Mouse (Mus musculus) liver, postnatal 0 days (tissue): ENCODE data around the gene Gm28035. TPM values are rescaled to one million over a fixed set of nuclear protein-coding genes. Genes with fewer than 3 reads are reported as not detected.

Experiments
- ATAC-seq: fragments of 200-750 bp; cut with Nextera tagmentation; 2 replicates; pipeline ENCODE4 v1.8.0; 2017; ENCODE audit warnings: mild to moderate bottlenecking, moderate library complexity
- DNase-seq: peaks from one replicate; pipeline ENCODE4 v3.0.0-alpha.2; 2016
- H3K27ac ChIP-seq: fragments of 300-500 bp; sonication (generic); 2 replicates; pipeline ENCODE4 v1.5.1; 2014; ENCODE audit warnings: antibody characterized with exemption, moderate library complexity, mild to moderate bottlenecking, low read depth
- H3K27me3 ChIP-seq: fragments of 300-500 bp; sonication (generic); 2 replicates; pipeline ENCODE4 v1.6.1; 2014; ENCODE audit warnings: low read length, control low read depth, mixed read lengths; ENCODE audit not compliant: insufficient read depth
- H3K36me3 ChIP-seq: fragments of 300-500 bp; sonication (generic); replicated peaks from 2 replicates; pipeline ENCODE4 v1.6.1; 2014; ENCODE audit warnings: mild to moderate bottlenecking, control low read depth, low read length, moderate library complexity, mixed read lengths; ENCODE audit not compliant: insufficient read depth
- H3K4me1 ChIP-seq: fragments of 300-500 bp; sonication (generic); 2 replicates; pipeline ENCODE4 v1.6.1; 2014; ENCODE audit warnings: antibody characterized with exemption, mild to moderate bottlenecking, control low read depth; ENCODE audit not compliant: insufficient read depth
- H3K4me2 ChIP-seq: fragments of 300-500 bp; sonication (generic); 2 replicates; pipeline ENCODE4 v1.6.1; 2014; ENCODE audit warnings: low read depth, mild to moderate bottlenecking, low read length, moderate library complexity, mixed read lengths
- H3K4me3 ChIP-seq: fragments of 300-500 bp; sonication (generic); 2 replicates; pipeline ENCODE4 v1.5.1; 2014; ENCODE audit warnings: low read depth, low read length
- H3K9ac ChIP-seq: fragments of 300-500 bp; sonication (generic); replicated peaks from 2 replicates; pipeline ENCODE4 v1.6.1; 2014; ENCODE audit warnings: mild to moderate bottlenecking, moderate library complexity
- H3K9me3 ChIP-seq: fragments of 300-500 bp; sonication (generic); 2 replicates; pipeline ENCODE4 v1.6.1; 2016; ENCODE audit warnings: mild to moderate bottlenecking, control low read depth, low read length, mixed read lengths
- CTCF ChIP-seq: sonication (generic); IDR thresholded peaks from 2 replicates; pipeline ENCODE4 v1.5.1; 2016; ENCODE audit warnings: antibody characterized with exemption, low read depth
- EP300 ChIP-seq: IDR thresholded peaks from 2 replicates; pipeline ENCODE4 v1.6.1; 2016; ENCODE audit warnings: antibody characterized with exemption, low read depth, mild to moderate bottlenecking
- WGBS: fragments of 180-500 bp; shearing (Covaris S2); extraction: QIAGEN DNeasy Blood & Tissue Kit; methylation state at CpG from one replicate; pipeline ENCODE4 v1.1.7; 2014; ENCODE audit not compliant: insufficient replicate concordance; 5-methylcytosine and 5-hydroxymethylcytosine counted together
- polyA plus RNA-seq: library from polyadenylated mRNA; unstranded; fragments of >200 nt; fragmentation: Nextera tagmentation; extraction: Ambion mirVana; gene quantifications from 2 replicates; pipeline ENCODE4 v1.2.1, GENCODE M21; 2015

The Gm28035 gene
- polyA plus RNA-seq, 1 experiment from 2014 or later, result 0.14 TPM

- Histone ChIP-seq H3K27me3 (no peaks in the 10 kb centered on the region), H3K9me3 (no peaks in the 10 kb centered on the region), H3K9ac (no peak overlapping the region), H3K36me3 (peaks cover 45% of the 10 kb centered on the region), H3K4me2 (no peak overlapping the region), H3K4me3 (no peak overlapping the region), H3K27ac (no peak overlapping the region), H3K4me1 (peaks cover 39% of the 10 kb centered on the region)
- 71% methylated on average over 4 of the region's 4 CpGs for WGBS
- DNase-seq (no peak), ATAC-seq (no peak)
- TF ChIP-seq CTCF (no peak), EP300 (no peak)
Observed at GRCm38 (mm10) chr2:30262840-30263441, 22.6 kb downstream of the Gm28035 start.

- no peak for TF ChIP-seq CTCF
- TF ChIP-seq EP300, result no peak
- Histone ChIP-seq H3K4me3 (no peak overlapping the region), H3K27ac (no peak overlapping the region; the same call in 1 of the 2 replicates), H3K4me2 (no peak overlapping the region), H3K4me1 (peaks cover 47% of the 10 kb centered on the region), H3K9me3 (no peaks in the 10 kb centered on the region), H3K36me3 (peaks cover 42% of the 10 kb centered on the region), H3K27me3 (no peaks in the 10 kb centered on the region), H3K9ac (no peak overlapping the region)
- DNase-seq (no peak), ATAC-seq (no peak)
- WGBS, result 86% methylated on average over 6 of the region's 6 CpGs
Observed at GRCm38 (mm10) chr2:30263811-30264210, 23.4 kb downstream of the Gm28035 start.

- 63% methylated on average over 7 of the region's 7 CpGs for WGBS
- H3K9ac ChIP-seq, result no peak overlapping the region; the same call in 1 of the 2 replicates
Observed at GRCm38 (mm10) chr2:30264671-30265519, 24.5 kb downstream of the Gm28035 start.

GRCm38 (mm10) chr2:30265767-30266253 lies 25.4 kb downstream of the Gm28035 start, which contains the start of gene Phyhd1:
Gene Phyhd1, plus strand, starts transcription at chr2:30266203.
- TF ChIP-seq EP300 (no peak), CTCF (no peak)
- no peaks in the 10 kb centered on the region for H3K27me3 ChIP-seq
- peaks cover 34% of the 10 kb centered on the region for H3K36me3 ChIP-seq
- DNase-seq (peak; percentile 39), ATAC-seq (peak; percentile 12)
- peak within 1 kb of the TSS; percentile 55 for H3K9ac ChIP-seq
- H3K4me1 ChIP-seq, result peaks cover 44% of the 10 kb centered on the region
- H3K27ac ChIP-seq, result peak within 1 kb of the TSS; percentile 91
- 57% methylated on average over 5 of the region's 5 CpGs for WGBS
- peak within 1 kb of the TSS; percentile 69 for H3K4me2 ChIP-seq
- no peaks in the 10 kb centered on the region for H3K9me3 ChIP-seq
- peak within 1 kb of the TSS; percentile 27 for H3K4me3 ChIP-seq

More at GRCm38 (mm10) chr2:30264671-30265519, 24.5 kb downstream of the Gm28035 start:
- no peak for ATAC-seq
- Histone ChIP-seq H3K4me1 (peaks cover 45% of the 10 kb centered on the region), H3K4me2 (no peak overlapping the region), H3K27ac (peak overlapping the region; percentile 91), H3K9me3 (no peaks in the 10 kb centered on the region), H3K36me3 (peaks cover 36% of the 10 kb centered on the region), H3K4me3 (no peak overlapping the region), H3K27me3 (no peaks in the 10 kb centered on the region)
- DNase-seq, result no peak
- TF ChIP-seq CTCF (no peak), EP300 (no peak)

GRCm38 (mm10) chr2:30266392-30266941 lies 26.1 kb downstream of the Gm28035 start:
- 36% methylated on average over 4 of the region's 4 CpGs for WGBS
- Histone ChIP-seq H3K27me3 (no peaks in the 10 kb centered on the region), H3K9me3 (no peaks in the 10 kb centered on the region), H3K4me3 (peak overlapping the region; percentile 27), H3K9ac (peak overlapping the region; percentile 55), H3K4me2 (peak overlapping the region; percentile 69), H3K4me1 (peaks cover 44% of the 10 kb centered on the region), H3K27ac (peak overlapping the region; percentile 91), H3K36me3 (peaks cover 30% of the 10 kb centered on the region)
- no peak for TF ChIP-seq CTCF
- TF ChIP-seq EP300, result no peak
- ATAC-seq, result peak; percentile 83
- peak; percentile 73 for DNase-seq

- peaks cover 20% of the 10 kb centered on the region for H3K36me3 ChIP-seq
- peak overlapping the region; percentile 69; the same call in 1 of the 2 replicates for H3K4me2 ChIP-seq
- no peak overlapping the region for H3K4me3 ChIP-seq
- H3K27ac ChIP-seq, result peak overlapping the region; percentile 91
- H3K27me3 ChIP-seq, result no peaks in the 10 kb centered on the region
- TF ChIP-seq EP300 (no peak), CTCF (no peak)
- H3K4me1 ChIP-seq, result peaks cover 44% of the 10 kb centered on the region
- WGBS, result 87% methylated on average over 2 of the region's 2 CpGs
- ATAC-seq, result no peak
- no peak overlapping the region; the same call in 1 of the 2 replicates for H3K9ac ChIP-seq
- no peak for DNase-seq
- no peaks in the 10 kb centered on the region for H3K9me3 ChIP-seq
Observed at GRCm38 (mm10) chr2:30267466-30267865, 27.1 kb downstream of the Gm28035 start.
